Mouse (Mus musculus): ENCODE data around the gene Cd300e. TPM values are rescaled to one million over a fixed set of nuclear protein-coding genes. Genes with fewer than 3 reads are reported as not detected.

Gene Cd300e
- polyA plus RNA-seq, 1 experiment = 0.11 TPM

DNA sequence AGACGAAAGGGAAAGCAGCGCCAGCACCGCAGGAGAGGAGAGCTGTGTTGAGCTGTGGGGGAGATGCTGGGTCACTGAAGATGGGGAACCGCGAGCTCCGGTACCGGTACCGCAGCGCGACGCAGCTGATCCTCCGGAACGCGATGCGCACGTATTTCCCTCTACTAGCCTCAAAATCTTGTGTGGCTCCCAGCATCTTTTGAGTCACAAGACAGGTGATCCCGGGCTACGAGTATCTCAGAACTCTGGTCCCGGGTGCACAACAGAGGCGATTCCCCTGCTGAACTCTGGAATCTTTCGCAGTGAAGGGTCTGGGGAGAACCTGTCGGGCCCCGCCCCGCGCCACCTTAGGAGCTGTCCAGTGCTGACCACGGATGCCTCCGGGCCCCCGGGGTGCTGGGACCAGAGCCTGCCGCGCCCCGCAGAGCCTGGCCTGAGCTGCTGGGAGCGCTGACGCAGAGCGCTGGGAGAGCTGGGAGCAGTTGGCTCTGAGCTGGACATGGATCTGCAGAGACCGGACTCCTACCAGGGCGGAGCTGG lies 29.5 kb upstream of the Cd300e start, which contains the start of gene Rab37:
TSS of gene Rab37 (plus strand) at position 70 of the 540 bp plus-strand sequence.
- peak within 1 kb of the TSS; percentile 85 for H3K27ac ChIP-seq (ENCODE audit: insufficient read depth, low read length)
- peak; percentile 85 to 86 for DNase-seq
- TF ChIP-seq CTCF (IDR thresholded peaks at IDR 0.05; ENCODE audit: borderline replicate concordance, insufficient read depth, low read depth, low read length) (no peak), POLR2A (IDR thresholded peaks at IDR 0.05; ENCODE audit: borderline replicate concordance, insufficient read depth, low read length) (peak; percentile 61; the same call in 1 of the 2 replicates)
- H3K27me3 ChIP-seq (ENCODE audit: control insufficient read depth, insufficient read depth, low read length) = no peaks in the 10 kb centered on the region
- whole genome bisulfite sequencing = under 1% methylated on average over 36 of the region's 36 CpGs
- H3K4me3 ChIP-seq (replicated peaks; ENCODE audit: insufficient read depth, low read depth, low read length) = peak within 1 kb of the TSS; percentile 71
- peaks cover 2% of the 10 kb centered on the region; the same call in 1 of the 2 replicates for H3K4me1 ChIP-seq (ENCODE audit: control insufficient read depth, insufficient read depth, low read length)

DNA sequence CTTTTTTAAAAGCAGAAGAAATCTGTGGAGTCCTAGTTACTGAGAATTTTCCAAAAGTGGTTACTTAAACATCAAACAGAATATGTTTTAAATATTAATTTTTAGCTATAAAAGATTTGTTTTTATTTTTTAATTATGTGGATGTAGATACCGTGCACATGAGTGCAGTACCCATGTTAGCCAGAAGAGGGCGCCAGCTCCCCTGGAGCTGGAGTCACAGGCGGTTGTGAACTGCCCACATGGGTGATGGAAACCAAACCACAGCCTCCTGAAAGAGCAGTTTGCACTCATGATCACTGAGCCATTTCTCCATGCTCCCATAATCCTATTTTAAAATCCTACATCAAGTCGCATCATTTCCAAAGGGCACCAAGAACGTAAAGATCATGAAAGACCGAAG lies 27.9 kb upstream of the Cd300e start:
- WGBS = 70% methylated on average over 6 of the region's 6 CpGs
- Histone ChIP-seq H3K4me3 (replicated peaks; ENCODE audit: insufficient read depth, low read depth, low read length) (no peak overlapping the region), H3K27ac (ENCODE audit: insufficient read depth, low read length) (no peak overlapping the region), H3K4me1 (ENCODE audit: control insufficient read depth, insufficient read depth, low read length) (peaks cover 5% of the 10 kb centered on the region; the same call in 1 of the 2 replicates), H3K27me3 (ENCODE audit: control insufficient read depth, insufficient read depth, low read length) (no peaks in the 10 kb centered on the region)
- no peak for TF ChIP-seq POLR2A (IDR thresholded peaks at IDR 0.05; ENCODE audit: borderline replicate concordance, insufficient read depth, low read length)
- peak; percentile 64 for TF ChIP-seq CTCF (IDR thresholded peaks at IDR 0.05; ENCODE audit: borderline replicate concordance, insufficient read depth, low read depth, low read length)
- no peak for DNase-seq

- WGBS = 82% methylated on average over 7 of the region's 7 CpGs
Observed at GRCm38 (mm10) chr11:115086213-115086612, 24.2 kb upstream of the Cd300e start.

GRCm38 (mm10) chr11:115085064-115085463 lies 23.1 kb upstream of the Cd300e start:
- no peak overlapping the region for H3K27ac ChIP-seq (ENCODE audit: insufficient read depth, low read length)
- 51% methylated on average over 8 of the region's 8 CpGs for WGBS
- peaks cover 15% of the 10 kb centered on the region for H3K4me1 ChIP-seq (ENCODE audit: control insufficient read depth, insufficient read depth, low read length)
- no peak overlapping the region for H3K4me3 ChIP-seq (replicated peaks; ENCODE audit: insufficient read depth, low read depth, low read length)
- DNase-seq = no peak
- TF ChIP-seq POLR2A (IDR thresholded peaks at IDR 0.05; ENCODE audit: borderline replicate concordance, insufficient read depth, low read length) (no peak), CTCF (IDR thresholded peaks at IDR 0.05; ENCODE audit: borderline replicate concordance, insufficient read depth, low read depth, low read length) (no peak)
- no peaks in the 10 kb centered on the region for H3K27me3 ChIP-seq (ENCODE audit: control insufficient read depth, insufficient read depth, low read length)

More at GRCm38 (mm10) chr11:115086213-115086612, 24.2 kb upstream of the Cd300e start:
- no peak overlapping the region for H3K27ac ChIP-seq (ENCODE audit: insufficient read depth, low read length)
- TF ChIP-seq CTCF (IDR thresholded peaks at IDR 0.05; ENCODE audit: borderline replicate concordance, insufficient read depth, low read depth, low read length) (no peak), POLR2A (IDR thresholded peaks at IDR 0.05; ENCODE audit: borderline replicate concordance, insufficient read depth, low read length) (no peak)
- H3K27me3 ChIP-seq (ENCODE audit: control insufficient read depth, insufficient read depth, low read length) = no peaks in the 10 kb centered on the region
- no peak overlapping the region for H3K4me3 ChIP-seq (replicated peaks; ENCODE audit: insufficient read depth, low read depth, low read length)
- H3K4me1 ChIP-seq (ENCODE audit: control insufficient read depth, insufficient read depth, low read length) = peaks cover 15% of the 10 kb centered on the region
- no peak for DNase-seq

DNA sequence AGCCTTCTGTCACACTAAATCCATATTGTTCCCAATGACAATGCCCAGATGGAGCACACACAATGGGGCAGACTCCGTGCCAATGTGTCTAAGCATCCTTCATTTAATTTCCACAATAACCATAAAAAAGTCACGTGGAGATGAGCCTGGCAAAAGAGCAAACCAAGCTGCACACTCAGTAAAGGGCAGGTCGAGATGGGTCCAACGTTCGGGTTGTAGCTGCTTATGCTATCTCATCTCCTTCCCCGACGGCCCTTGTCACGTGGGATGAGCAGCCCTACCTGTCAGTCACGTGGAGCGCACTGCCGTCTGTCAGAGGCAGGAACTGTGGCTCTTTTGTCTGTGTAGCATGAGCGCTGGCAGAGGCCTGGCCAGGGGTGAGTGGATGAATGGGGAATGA lies 22.6 kb upstream of the Cd300e start:
- WGBS = 21% methylated on average over 12 of the region's 12 CpGs

GRCm38 (mm10) chr11:115083376-115084139 lies 21.6 kb upstream of the Cd300e start:
- Histone ChIP-seq H3K27ac (ENCODE audit: insufficient read depth, low read length) (no peak overlapping the region), H3K27me3 (ENCODE audit: control insufficient read depth, insufficient read depth, low read length) (no peaks in the 10 kb centered on the region), H3K4me1 (ENCODE audit: control insufficient read depth, insufficient read depth, low read length) (peaks cover 15% of the 10 kb centered on the region), H3K4me3 (replicated peaks; ENCODE audit: insufficient read depth, low read depth, low read length) (no peak overlapping the region)
- WGBS = 45% methylated on average over 18 of the region's 18 CpGs
- peak; percentile 88 for TF ChIP-seq CTCF (IDR thresholded peaks at IDR 0.05; ENCODE audit: borderline replicate concordance, insufficient read depth, low read depth, low read length)
- no peak for TF ChIP-seq POLR2A (IDR thresholded peaks at IDR 0.05; ENCODE audit: borderline replicate concordance, insufficient read depth, low read length)
- DNase-seq = peak; percentile 79 to 81

More for the DNA sequence above, 22.6 kb upstream of the Cd300e start:
- no peak overlapping the region for H3K4me3 ChIP-seq (replicated peaks; ENCODE audit: insufficient read depth, low read depth, low read length)
- peak in 1 of 2 experiments; percentile 59 for DNase-seq
- H3K27me3 ChIP-seq (ENCODE audit: control insufficient read depth, insufficient read depth, low read length) = no peaks in the 10 kb centered on the region
- H3K4me1 ChIP-seq (ENCODE audit: control insufficient read depth, insufficient read depth, low read length) = peaks cover 15% of the 10 kb centered on the region
- no peak overlapping the region for H3K27ac ChIP-seq (ENCODE audit: insufficient read depth, low read length)
- TF ChIP-seq POLR2A (IDR thresholded peaks at IDR 0.05; ENCODE audit: borderline replicate concordance, insufficient read depth, low read length) = no peak
- TF ChIP-seq CTCF (IDR thresholded peaks at IDR 0.05; ENCODE audit: borderline replicate concordance, insufficient read depth, low read depth, low read length) = no peak

DNA sequence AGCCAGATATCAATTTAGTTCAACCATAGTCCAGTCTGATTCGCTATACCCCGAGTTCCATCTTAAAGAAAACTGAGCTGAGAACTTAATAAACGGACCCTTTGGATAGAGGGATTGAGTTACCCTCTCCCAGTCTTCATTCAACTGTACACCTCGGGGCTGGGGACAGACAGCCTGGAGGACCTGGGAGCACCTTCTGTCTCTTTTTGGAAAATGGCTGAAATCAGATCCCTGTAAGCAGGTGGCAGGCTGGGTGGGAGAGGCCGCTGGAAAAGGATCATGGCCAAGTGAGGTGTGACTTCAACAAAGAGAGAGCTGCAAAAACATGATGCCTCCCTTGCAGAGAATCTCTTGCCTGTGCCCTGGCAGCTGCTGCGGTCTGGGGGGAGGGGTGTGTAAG lies 20.2 kb upstream of the Cd300e start:
- no peak overlapping the region for H3K4me3 ChIP-seq (replicated peaks; ENCODE audit: insufficient read depth, low read depth, low read length)
- peaks cover 15% of the 10 kb centered on the region for H3K4me1 ChIP-seq (ENCODE audit: control insufficient read depth, insufficient read depth, low read length)
- TF ChIP-seq POLR2A (IDR thresholded peaks at IDR 0.05; ENCODE audit: borderline replicate concordance, insufficient read depth, low read length) = no peak
- TF ChIP-seq CTCF (IDR thresholded peaks at IDR 0.05; ENCODE audit: borderline replicate concordance, insufficient read depth, low read depth, low read length) = no peak
- no peak for DNase-seq
- H3K27ac ChIP-seq (ENCODE audit: insufficient read depth, low read length) = no peak overlapping the region
- H3K27me3 ChIP-seq (ENCODE audit: control insufficient read depth, insufficient read depth, low read length) = no peaks in the 10 kb centered on the region
- WGBS = 62% methylated on average over 6 of the region's 6 CpGs

DNA sequence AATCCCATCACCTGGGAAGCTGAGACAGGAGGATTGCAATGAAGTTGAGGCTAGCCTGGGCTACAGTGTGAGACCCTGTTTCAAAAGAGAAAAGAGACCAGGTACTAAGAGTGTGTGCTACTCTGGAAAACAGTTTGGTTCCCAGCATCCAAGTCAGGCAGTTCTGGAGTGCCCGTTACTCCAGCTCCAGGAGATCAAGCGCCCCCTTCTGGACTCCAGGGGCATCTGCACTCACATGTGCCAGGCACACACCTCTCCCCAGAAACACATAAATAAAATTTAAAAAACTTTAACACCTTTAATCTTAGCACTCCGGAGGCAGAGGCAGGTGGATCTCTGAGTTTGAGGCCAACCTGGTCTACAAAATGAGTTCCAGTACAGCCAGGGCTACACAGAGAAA lies 19.4 kb upstream of the Cd300e start:
- TF ChIP-seq CTCF (IDR thresholded peaks at IDR 0.05; ENCODE audit: borderline replicate concordance, insufficient read depth, low read depth, low read length) (no peak; the same call in 1 of the 2 replicates), POLR2A (IDR thresholded peaks at IDR 0.05; ENCODE audit: borderline replicate concordance, insufficient read depth, low read length) (no peak)
- DNase-seq = no peak
- 65% methylated on average over 3 of the region's 3 CpGs for WGBS

More for the DNA sequence above, 19.4 kb upstream of the Cd300e start:
- no peak overlapping the region for H3K27ac ChIP-seq (ENCODE audit: insufficient read depth, low read length)
- H3K27me3 ChIP-seq (ENCODE audit: control insufficient read depth, insufficient read depth, low read length) = no peaks in the 10 kb centered on the region
- peaks cover 15% of the 10 kb centered on the region for H3K4me1 ChIP-seq (ENCODE audit: control insufficient read depth, insufficient read depth, low read length)
- no peak overlapping the region for H3K4me3 ChIP-seq (replicated peaks; ENCODE audit: insufficient read depth, low read depth, low read length)

Measured in cerebellum, adult 2 months (tissue).